Mouse (Mus musculus): ENCODE measurements around the gene Fbxo31. TPM values are rescaled to one million over a fixed set of nuclear protein-coding genes. Genes with fewer than 3 reads are reported as not detected.
A peak's percentile ranks its signal among the peaks of the same experiment; 100 is the strongest.
"Not testable (repeated sequence)": the region's sequence is repeated elsewhere in the genome, so short reads cannot be mapped to it uniquely, and the experiment has no call there.

Fbxo31 gene
- polyA plus RNA-seq, 1 experiment from 2014 or later: 13.9 TPM

DNA sequence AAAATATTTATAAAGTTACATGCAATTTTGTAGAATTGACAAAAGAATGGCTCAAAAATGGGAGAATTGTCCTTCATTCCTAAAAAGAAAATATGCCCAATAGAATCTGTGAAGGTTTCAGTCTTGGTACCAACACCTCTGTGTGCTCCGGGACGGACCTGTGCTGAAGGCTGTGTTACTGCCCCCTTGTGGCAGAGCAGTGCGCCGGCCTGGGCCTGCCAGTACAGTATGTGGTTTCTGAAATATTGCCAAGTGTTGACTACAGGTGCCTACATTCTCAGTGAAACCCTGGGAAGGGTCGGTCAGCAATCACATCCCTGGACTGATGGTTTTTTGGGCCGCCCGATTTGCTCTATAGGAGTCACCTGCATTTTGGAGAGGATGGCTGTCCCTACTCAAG is 20.3 kb upstream of the Fbxo31 start:
- peaks cover under 1% of the 10 kb centered on the region; the same call in 1 of the 2 replicates for H3K4me1 ChIP-seq
- no peaks in the 10 kb centered on the region for H3K27me3 ChIP-seq (replicated peaks; ENCODE audit: low read depth, poor library complexity, severe bottlenecking)
- 43% methylated on average over 7 of the region's 7 CpGs for WGBS
- no peak overlapping the region for H3K4me3 ChIP-seq
- H3K9me3 ChIP-seq: no peaks in the 10 kb centered on the region
- peak; percentile 83 for DNase-seq (ENCODE audit: low spot score)
- H3K27ac ChIP-seq (replicated peaks): no peak overlapping the region
- H3K36me3 ChIP-seq (replicated peaks): peaks cover 92% of the 10 kb centered on the region

- no peak overlapping the region for H3K27ac ChIP-seq (replicated peaks)
- peaks cover 92% of the 10 kb centered on the region for H3K36me3 ChIP-seq (replicated peaks)
- H3K27me3 ChIP-seq (replicated peaks; ENCODE audit: low read depth, poor library complexity, severe bottlenecking): no peaks in the 10 kb centered on the region
- WGBS: 92% methylated on average over 7 of the region's 7 CpGs
- H3K4me3 ChIP-seq: no peak overlapping the region
- DNase-seq (ENCODE audit: low spot score): no peak
- peaks cover 7% of the 10 kb centered on the region; the same call in 1 of the 2 replicates for H3K4me1 ChIP-seq
- no peaks in the 10 kb centered on the region for H3K9me3 ChIP-seq
Observed at GRCm38 (mm10) chr8:121598190-121598589, 19.6 kb upstream of the Fbxo31 start.

DNA sequence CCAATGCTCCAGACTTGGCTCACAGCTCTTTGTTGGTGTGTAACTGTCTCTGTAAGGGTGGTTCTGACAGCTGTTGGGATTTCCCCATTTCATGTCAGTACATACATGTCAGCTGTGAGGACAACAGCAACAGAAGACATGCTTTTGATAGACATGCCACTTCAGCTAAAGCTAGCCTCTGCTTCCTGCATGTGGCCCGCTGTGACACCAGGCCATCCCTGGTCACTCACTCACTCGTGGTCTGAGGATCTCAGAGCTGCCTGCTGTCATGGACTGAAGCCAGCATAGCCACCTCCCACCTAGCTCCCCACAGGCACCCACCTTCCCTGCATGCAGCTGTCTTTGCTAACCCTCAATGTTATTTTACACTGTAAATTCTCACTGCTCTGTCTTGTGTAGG is 18.9 kb upstream of the Fbxo31 start:
- DNase-seq (ENCODE audit: low spot score): not testable (repeated sequence)
- 84% methylated on average over 2 of the region's 2 CpGs for WGBS
- H3K36me3 ChIP-seq (replicated peaks): peaks cover 89% of the 10 kb centered on the region

DNA sequence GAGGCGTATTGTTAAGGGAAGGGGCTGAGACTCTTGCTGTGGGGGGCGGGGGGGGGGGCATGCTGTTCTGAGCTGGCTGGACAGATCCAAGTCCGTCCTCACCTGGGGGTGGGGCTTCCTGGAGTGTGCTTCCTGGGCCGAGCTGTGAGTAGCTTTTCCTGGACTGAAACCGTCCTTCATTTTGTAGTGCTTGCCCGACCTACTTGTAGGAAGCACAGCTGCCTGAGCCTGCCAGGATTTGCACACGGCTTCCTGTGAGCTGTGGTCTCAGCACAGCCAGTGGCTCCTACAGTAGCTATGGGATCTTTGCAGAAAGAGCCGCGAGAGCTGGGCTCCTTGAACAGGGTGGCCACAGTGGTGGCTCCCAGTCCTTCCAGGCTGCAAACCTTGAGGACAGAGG is 15.4 kb upstream of the Fbxo31 start:
- 68% methylated on average over 9 of the region's 9 CpGs for WGBS
- Histone ChIP-seq H3K9me3 (no peaks in the 10 kb centered on the region), H3K27ac (replicated peaks) (no peak overlapping the region), H3K4me1 (peaks cover 31% of the 10 kb centered on the region), H3K36me3 (replicated peaks) (peaks cover 57% of the 10 kb centered on the region), H3K4me3 (no peak overlapping the region), H3K27me3 (replicated peaks; ENCODE audit: low read depth, poor library complexity, severe bottlenecking) (no peaks in the 10 kb centered on the region)
- DNase-seq (ENCODE audit: low spot score): no peak

More for the DNA sequence above, 18.9 kb upstream of the Fbxo31 start:
- not testable (repeated sequence) for H3K27ac ChIP-seq (replicated peaks); H3K27me3 ChIP-seq (replicated peaks; ENCODE audit: low read depth, poor library complexity, severe bottlenecking); H3K4me1 ChIP-seq; H3K9me3 ChIP-seq; H3K4me3 ChIP-seq

DNA sequence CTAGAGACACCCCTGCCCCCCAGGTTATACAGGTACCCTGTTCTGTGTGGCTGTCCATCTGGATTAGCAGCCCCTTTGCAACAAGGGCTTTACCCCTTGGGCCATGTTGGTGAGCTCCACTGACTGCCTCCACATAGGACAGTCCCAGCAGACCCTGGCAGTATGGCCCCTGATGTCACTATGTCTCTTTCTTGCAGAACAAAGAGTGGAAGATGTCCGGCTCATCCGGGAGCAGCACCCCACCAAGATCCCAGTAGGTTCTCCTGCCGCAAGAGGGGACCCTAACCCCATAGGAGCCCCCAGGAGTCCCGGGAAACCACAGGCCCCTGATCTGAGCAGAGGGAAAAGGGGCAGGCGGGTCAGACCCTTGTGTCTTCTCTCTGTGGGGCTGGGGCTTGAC is 14.7 kb upstream of the Fbxo31 start:
- Histone ChIP-seq H3K4me3 (no peak overlapping the region), H3K4me1 (peaks cover 31% of the 10 kb centered on the region), H3K27me3 (replicated peaks; ENCODE audit: low read depth, poor library complexity, severe bottlenecking) (no peaks in the 10 kb centered on the region), H3K36me3 (replicated peaks) (peaks cover 54% of the 10 kb centered on the region), H3K9me3 (no peaks in the 10 kb centered on the region), H3K27ac (replicated peaks) (no peak overlapping the region)
- DNase-seq (ENCODE audit: low spot score): no peak
- 91% methylated on average over 5 of the region's 5 CpGs for WGBS

- DNase-seq (ENCODE audit: low spot score): peak; percentile 57
- peaks cover 31% of the 10 kb centered on the region for H3K4me1 ChIP-seq
- peak overlapping the region; percentile 81 for H3K4me3 ChIP-seq
- no peaks in the 10 kb centered on the region for H3K9me3 ChIP-seq
- peak overlapping the region; percentile 85 for H3K27ac ChIP-seq (replicated peaks)
- no peaks in the 10 kb centered on the region for H3K27me3 ChIP-seq (replicated peaks; ENCODE audit: low read depth, poor library complexity, severe bottlenecking)
- WGBS: 14% methylated on average over 20 of the region's 20 CpGs
- peaks cover 38% of the 10 kb centered on the region for H3K36me3 ChIP-seq (replicated peaks)
Observed at GRCm38 (mm10) chr8:121591178-121592066, 12.8 kb upstream of the Fbxo31 start.

DNA sequence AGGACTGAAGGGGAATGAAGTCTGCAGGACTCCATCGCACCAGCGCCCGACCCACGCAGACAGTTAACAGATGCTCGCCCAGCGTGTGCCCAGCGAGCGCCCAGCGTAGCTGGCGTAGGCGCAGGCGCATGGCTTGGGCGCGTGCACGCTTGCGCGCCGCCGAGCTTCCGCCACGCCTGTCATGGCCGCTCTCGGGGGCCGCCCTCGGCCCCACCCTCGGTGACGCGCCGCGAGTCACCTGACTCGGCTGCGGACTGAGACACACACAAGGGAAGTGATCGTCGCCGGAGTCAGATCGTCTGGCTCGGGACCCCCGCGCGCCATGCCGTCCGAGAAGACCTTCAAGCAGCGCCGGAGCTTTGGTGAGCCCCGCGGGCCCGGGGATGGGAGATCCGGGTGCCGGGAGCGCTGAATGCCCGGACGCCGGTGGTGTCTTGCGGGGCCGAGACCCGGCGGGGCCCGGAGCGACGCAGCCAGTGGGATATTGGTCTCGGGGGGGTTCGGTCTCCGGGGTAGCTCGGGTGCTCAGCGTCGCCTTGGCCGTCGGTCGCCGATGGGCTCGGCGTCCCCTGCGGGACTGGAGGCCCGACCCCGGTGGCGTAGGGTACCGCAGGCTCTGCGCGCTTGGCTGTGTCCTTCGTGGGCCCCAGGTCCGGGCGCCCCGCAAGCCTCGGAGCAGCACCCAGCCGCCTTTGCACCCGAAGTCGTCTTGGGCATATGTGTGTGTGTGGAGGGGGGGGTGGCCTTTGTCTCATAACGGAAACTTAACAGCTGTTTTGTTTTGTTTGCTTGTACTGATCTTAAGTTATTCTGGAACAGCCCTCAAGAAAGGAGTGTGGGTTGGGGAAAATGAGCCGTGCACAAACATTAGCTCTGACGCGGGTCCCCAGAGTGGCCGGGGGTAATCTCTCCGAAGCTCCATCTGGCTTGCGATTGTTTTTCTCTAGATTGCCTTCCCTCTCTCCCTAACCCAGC is 11.9 kb upstream of the Fbxo31 start, which contains the start of gene Map1lc3b:
Map1lc3b (plus strand) TSS at position 159 of the 975 bp plus-strand sequence.
- Histone ChIP-seq H3K27me3 (replicated peaks; ENCODE audit: low read depth, poor library complexity, severe bottlenecking) (no peaks in the 10 kb centered on the region), H3K4me3 (peak within 1 kb of the TSS; percentile 81), H3K4me1 (peaks cover 35% of the 10 kb centered on the region), H3K36me3 (replicated peaks) (peaks cover 29% of the 10 kb centered on the region), H3K27ac (replicated peaks) (peak within 1 kb of the TSS; percentile 85), H3K9me3 (no peaks in the 10 kb centered on the region)
- peak; percentile 96 for DNase-seq (ENCODE audit: low spot score)
- under 1% methylated on average over 94 of the region's 94 CpGs for WGBS

DNA sequence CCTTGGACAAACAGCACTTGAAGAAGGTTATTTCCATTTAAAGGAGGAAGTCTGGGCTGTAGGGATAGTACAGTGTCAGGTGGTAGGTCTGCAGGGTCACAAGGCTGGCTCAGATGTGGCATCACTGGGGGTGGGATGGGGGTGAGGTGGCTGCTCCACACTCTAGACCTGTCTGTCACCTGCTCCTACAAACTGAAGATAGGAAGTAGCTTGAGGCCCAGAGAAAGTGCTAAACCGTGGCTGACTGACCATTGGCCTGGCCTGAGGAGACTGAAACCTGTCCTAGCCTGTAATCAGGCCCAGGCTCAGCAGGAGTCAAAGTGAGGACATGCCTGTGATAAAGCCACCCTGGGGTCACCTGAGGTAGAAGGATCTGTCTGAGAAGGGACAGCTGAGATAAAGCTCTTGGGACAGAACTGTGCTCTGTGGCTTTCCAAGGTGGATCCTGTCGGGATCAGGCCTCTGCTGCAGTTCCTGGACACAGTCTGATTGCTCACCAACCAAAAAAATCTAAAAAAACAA is 10.7 kb upstream of the Fbxo31 start:
- H3K4me3 ChIP-seq: peak overlapping the region; percentile 81; the same call in 1 of the 2 replicates
- peak overlapping the region; percentile 85 for H3K27ac ChIP-seq (replicated peaks)
- H3K36me3 ChIP-seq (replicated peaks): peaks cover 17% of the 10 kb centered on the region
- 40% methylated on average over 2 of the region's 2 CpGs for WGBS
- H3K9me3 ChIP-seq: no peaks in the 10 kb centered on the region
- no peaks in the 10 kb centered on the region for H3K27me3 ChIP-seq (replicated peaks; ENCODE audit: low read depth, poor library complexity, severe bottlenecking)
- no peak for DNase-seq (ENCODE audit: low spot score)
- H3K4me1 ChIP-seq: peaks cover 42% of the 10 kb centered on the region

GRCm38 (mm10) chr8:121588750-121589149 is 10.1 kb upstream of the Fbxo31 start:
- no peak for DNase-seq (ENCODE audit: low spot score)
- WGBS: 89% methylated on average over 4 of the region's 4 CpGs

DNA sequence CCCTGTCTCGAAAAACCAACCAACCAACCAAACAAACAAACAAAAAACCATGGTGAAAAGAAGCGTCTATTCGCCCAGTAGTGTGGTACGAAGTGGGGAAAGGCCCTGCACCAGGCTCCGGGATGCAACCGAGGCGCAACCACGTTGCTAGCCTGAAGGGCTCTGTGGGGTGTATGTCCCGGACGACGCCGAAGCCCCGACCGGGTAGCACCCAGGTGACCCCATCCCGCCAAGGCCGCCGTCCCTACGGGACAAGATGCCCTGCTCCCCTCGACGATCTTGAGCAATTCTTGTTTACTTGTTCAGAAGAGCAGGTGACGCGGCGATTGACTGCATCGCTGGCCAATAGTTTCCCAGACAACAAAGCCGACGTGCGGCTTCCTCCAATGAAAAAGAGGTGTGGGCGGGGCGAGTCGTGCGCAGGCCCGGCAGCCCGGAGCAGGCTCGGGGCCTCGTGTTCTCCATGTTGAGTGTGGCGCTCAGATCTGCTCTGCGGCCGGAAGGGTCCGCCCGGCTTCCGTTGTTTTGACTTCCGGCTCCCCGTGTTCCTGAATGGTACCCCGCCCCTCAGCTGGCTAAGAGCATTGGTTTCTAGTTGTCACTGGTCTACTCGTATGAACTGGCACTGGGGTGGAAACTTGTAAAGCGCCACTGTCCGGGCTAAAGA is 6.7 kb upstream of the Fbxo31 start:
- Histone ChIP-seq H3K36me3 (replicated peaks) (no peaks in the 10 kb centered on the region), H3K4me1 (peaks cover 20% of the 10 kb centered on the region), H3K9me3 (no peaks in the 10 kb centered on the region), H3K27ac (replicated peaks) (peak overlapping the region; percentile 84), H3K4me3 (peak overlapping the region; percentile 75), H3K27me3 (replicated peaks; ENCODE audit: low read depth, poor library complexity, severe bottlenecking) (no peaks in the 10 kb centered on the region)
- WGBS: 1% methylated on average over 47 of the region's 47 CpGs
- DNase-seq (ENCODE audit: low spot score): peak; percentile 98

More at GRCm38 (mm10) chr8:121588750-121589149, 10.1 kb upstream of the Fbxo31 start:
- H3K4me3 ChIP-seq: no peak overlapping the region
- H3K27me3 ChIP-seq (replicated peaks; ENCODE audit: low read depth, poor library complexity, severe bottlenecking): no peaks in the 10 kb centered on the region
- no peaks in the 10 kb centered on the region for H3K9me3 ChIP-seq
- peaks cover 40% of the 10 kb centered on the region for H3K4me1 ChIP-seq
- peaks cover 12% of the 10 kb centered on the region for H3K36me3 ChIP-seq (replicated peaks)
- peak overlapping the region; percentile 85; the same call in 1 of the 2 replicates for H3K27ac ChIP-seq (replicated peaks)

DNA sequence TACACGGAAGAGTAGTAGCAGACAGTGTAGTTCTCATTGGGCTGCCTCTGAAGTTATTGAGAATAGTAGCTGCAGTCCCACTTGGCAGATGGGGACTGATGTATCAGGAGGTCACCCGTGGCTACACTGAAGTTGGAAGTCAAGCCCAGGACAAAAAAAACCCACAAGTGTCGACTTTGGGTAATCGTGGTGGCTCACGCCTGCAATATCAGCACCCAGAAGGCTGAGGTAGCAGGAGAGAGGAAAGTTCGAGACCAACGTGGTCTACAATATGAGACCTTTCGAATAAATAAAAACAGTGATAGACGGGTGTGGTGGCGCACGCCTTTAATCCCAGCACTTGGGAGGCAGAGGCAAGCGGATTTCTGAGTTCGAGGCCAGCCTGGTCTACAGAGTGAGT is 6.1 kb upstream of the Fbxo31 start:
- H3K9me3 ChIP-seq: no peaks in the 10 kb centered on the region
- no peak overlapping the region; the same call in 1 of the 2 replicates for H3K27ac ChIP-seq (replicated peaks)
- H3K36me3 ChIP-seq (replicated peaks): no peaks in the 10 kb centered on the region
- H3K27me3 ChIP-seq (replicated peaks; ENCODE audit: low read depth, poor library complexity, severe bottlenecking): no peaks in the 10 kb centered on the region
- H3K4me1 ChIP-seq: peaks cover 23% of the 10 kb centered on the region
- peak overlapping the region; percentile 75 for H3K4me3 ChIP-seq
- no peak for DNase-seq (ENCODE audit: low spot score)
- 45% methylated on average over 13 of the region's 13 CpGs for WGBS
